Mouse (Mus musculus): ENCODE results near the gene Gpc5. TPM values are rescaled to one million over a fixed set of nuclear protein-coding genes. Genes with fewer than 3 reads are reported as not detected.

The Gpc5 gene
- polyA plus RNA-seq, 1 experiment, result not detected

GRCm38 (mm10) chr14:116127943-116128342, 1035.9 kb downstream of the Gpc5 start:
- no peak overlapping the region for H3K4me3 ChIP-seq (ENCODE audit: insufficient read depth, low read length)

GRCm38 (mm10) chr14:116137330-116137729, 1045.3 kb downstream of the Gpc5 start:
- Histone ChIP-seq H3K4me1 (ENCODE audit: control insufficient read depth, insufficient read depth, low read length) (no peaks in the 10 kb centered on the region), H3K4me3 (ENCODE audit: insufficient read depth, low read length) (no peak overlapping the region), H3K27ac (ENCODE audit: insufficient read depth, low read length) (no peak overlapping the region)
- TF ChIP-seq POLR2A (IDR thresholded peaks at IDR 0.05; ENCODE audit: low read depth, low read length) (no peak), CTCF (IDR thresholded peaks at IDR 0.05; ENCODE audit: borderline replicate concordance, insufficient read depth, low read length) (no peak)

More at GRCm38 (mm10) chr14:116127943-116128342, 1035.9 kb downstream of the Gpc5 start:
- no peak overlapping the region for H3K27ac ChIP-seq (ENCODE audit: insufficient read depth, low read length)
- TF ChIP-seq CTCF (IDR thresholded peaks at IDR 0.05; ENCODE audit: borderline replicate concordance, insufficient read depth, low read length) (no peak), POLR2A (IDR thresholded peaks at IDR 0.05; ENCODE audit: low read depth, low read length) (no peak)
- no peaks in the 10 kb centered on the region for H3K4me1 ChIP-seq (ENCODE audit: control insufficient read depth, insufficient read depth, low read length)

- Histone ChIP-seq H3K4me3 (ENCODE audit: insufficient read depth, low read length) (no peak overlapping the region), H3K27ac (ENCODE audit: insufficient read depth, low read length) (no peak overlapping the region), H3K4me1 (ENCODE audit: control insufficient read depth, insufficient read depth, low read length) (no peaks in the 10 kb centered on the region)
- TF ChIP-seq CTCF (IDR thresholded peaks at IDR 0.05; ENCODE audit: borderline replicate concordance, insufficient read depth, low read length) (no peak), POLR2A (IDR thresholded peaks at IDR 0.05; ENCODE audit: low read depth, low read length) (no peak)
Observed at GRCm38 (mm10) chr14:116137772-116138171, 1045.8 kb downstream of the Gpc5 start.

- Histone ChIP-seq H3K4me1 (ENCODE audit: control insufficient read depth, insufficient read depth, low read length) (no peaks in the 10 kb centered on the region), H3K4me3 (ENCODE audit: insufficient read depth, low read length) (no peak overlapping the region), H3K27ac (ENCODE audit: insufficient read depth, low read length) (no peak overlapping the region)
- TF ChIP-seq CTCF (IDR thresholded peaks at IDR 0.05; ENCODE audit: borderline replicate concordance, insufficient read depth, low read length) (no peak), POLR2A (IDR thresholded peaks at IDR 0.05; ENCODE audit: low read depth, low read length) (no peak)
Observed at GRCm38 (mm10) chr14:116162586-116162985, 1070.6 kb downstream of the Gpc5 start.

- H3K4me3 ChIP-seq (ENCODE audit: insufficient read depth, low read length), result no peak overlapping the region
- H3K4me1 ChIP-seq (ENCODE audit: control insufficient read depth, insufficient read depth, low read length), result no peaks in the 10 kb centered on the region
- H3K27ac ChIP-seq (ENCODE audit: insufficient read depth, low read length), result no peak overlapping the region
- TF ChIP-seq POLR2A (IDR thresholded peaks at IDR 0.05; ENCODE audit: low read depth, low read length) (no peak), CTCF (IDR thresholded peaks at IDR 0.05; ENCODE audit: borderline replicate concordance, insufficient read depth, low read length) (no peak)
Observed at GRCm38 (mm10) chr14:116167401-116167800, 1075.4 kb downstream of the Gpc5 start.

GRCm38 (mm10) chr14:116169129-116169528, 1077.1 kb downstream of the Gpc5 start:
- Histone ChIP-seq H3K27ac (ENCODE audit: insufficient read depth, low read length) (no peak overlapping the region), H3K4me3 (ENCODE audit: insufficient read depth, low read length) (no peak overlapping the region), H3K4me1 (ENCODE audit: control insufficient read depth, insufficient read depth, low read length) (no peaks in the 10 kb centered on the region)
- TF ChIP-seq CTCF (IDR thresholded peaks at IDR 0.05; ENCODE audit: borderline replicate concordance, insufficient read depth, low read length) (no peak), POLR2A (IDR thresholded peaks at IDR 0.05; ENCODE audit: low read depth, low read length) (no peak)

GRCm38 (mm10) chr14:116186981-116187380, 1095.0 kb downstream of the Gpc5 start:
- no peak overlapping the region for H3K27ac ChIP-seq (ENCODE audit: insufficient read depth, low read length)
- H3K4me1 ChIP-seq (ENCODE audit: control insufficient read depth, insufficient read depth, low read length), result no peaks in the 10 kb centered on the region
- no peak overlapping the region for H3K4me3 ChIP-seq (ENCODE audit: insufficient read depth, low read length)
- no peak for TF ChIP-seq CTCF (IDR thresholded peaks at IDR 0.05; ENCODE audit: borderline replicate concordance, insufficient read depth, low read length)
- no peak for TF ChIP-seq POLR2A (IDR thresholded peaks at IDR 0.05; ENCODE audit: low read depth, low read length)

- Histone ChIP-seq H3K4me1 (ENCODE audit: control insufficient read depth, insufficient read depth, low read length) (no peaks in the 10 kb centered on the region), H3K27ac (ENCODE audit: insufficient read depth, low read length) (no peak overlapping the region), H3K4me3 (ENCODE audit: insufficient read depth, low read length) (no peak overlapping the region)
- peak; percentile 52; the same call in 1 of the 2 replicates for TF ChIP-seq CTCF (IDR thresholded peaks at IDR 0.05; ENCODE audit: borderline replicate concordance, insufficient read depth, low read length)
- no peak for TF ChIP-seq POLR2A (IDR thresholded peaks at IDR 0.05; ENCODE audit: low read depth, low read length)
Observed at GRCm38 (mm10) chr14:116206977-116207376, 1115.0 kb downstream of the Gpc5 start.

GRCm38 (mm10) chr14:116208581-116208980, 1116.6 kb downstream of the Gpc5 start:
- no peak for TF ChIP-seq CTCF (IDR thresholded peaks at IDR 0.05; ENCODE audit: borderline replicate concordance, insufficient read depth, low read length)
- Histone ChIP-seq H3K4me3 (ENCODE audit: insufficient read depth, low read length) (no peak overlapping the region), H3K27ac (ENCODE audit: insufficient read depth, low read length) (no peak overlapping the region), H3K4me1 (ENCODE audit: control insufficient read depth, insufficient read depth, low read length) (no peaks in the 10 kb centered on the region)

- Histone ChIP-seq H3K4me1 (ENCODE audit: control insufficient read depth, insufficient read depth, low read length) (no peaks in the 10 kb centered on the region), H3K27ac (ENCODE audit: insufficient read depth, low read length) (no peak overlapping the region), H3K4me3 (ENCODE audit: insufficient read depth, low read length) (no peak overlapping the region)
- TF ChIP-seq POLR2A (IDR thresholded peaks at IDR 0.05; ENCODE audit: low read depth, low read length), result no peak
- TF ChIP-seq CTCF (IDR thresholded peaks at IDR 0.05; ENCODE audit: borderline replicate concordance, insufficient read depth, low read length), result no peak
Observed at GRCm38 (mm10) chr14:116209045-116209444, 1117.0 kb downstream of the Gpc5 start.

GRCm38 (mm10) chr14:116210304-116210703, 1118.3 kb downstream of the Gpc5 start:
- TF ChIP-seq POLR2A (IDR thresholded peaks at IDR 0.05; ENCODE audit: low read depth, low read length), result no peak
- no peak for TF ChIP-seq CTCF (IDR thresholded peaks at IDR 0.05; ENCODE audit: borderline replicate concordance, insufficient read depth, low read length)
- Histone ChIP-seq H3K4me1 (ENCODE audit: control insufficient read depth, insufficient read depth, low read length) (no peaks in the 10 kb centered on the region), H3K27ac (ENCODE audit: insufficient read depth, low read length) (no peak overlapping the region), H3K4me3 (ENCODE audit: insufficient read depth, low read length) (no peak overlapping the region)

Data from embryonic fibroblast, embryonic 13.5 days (primary cell).